Mouse (Mus musculus): ENCODE data around the gene Scn8a. TPM values are rescaled to one million over a fixed set of nuclear protein-coding genes. Genes with fewer than 3 reads are reported as not detected.

Scn8a gene
- polyA plus RNA-seq, 1 experiment, result not detected

GRCm38 (mm10) chr15:100990283-100990682 lies 120.6 kb downstream of the Scn8a start:
- Histone ChIP-seq H3K4me3 (ENCODE audit: insufficient read depth, poor library complexity, severe bottlenecking) (no peak overlapping the region), H3ac (ENCODE audit: control insufficient read depth, insufficient read length, low read depth) (no peak overlapping the region), H3K79me2 (ENCODE audit: control insufficient read depth, insufficient read depth) (no peaks in the 10 kb centered on the region), H3K79me3 (ENCODE audit: low read depth) (no peaks in the 10 kb centered on the region), H3K27me3 (ENCODE audit: control insufficient read depth, insufficient read depth, insufficient read length) (peaks cover 45% of the 10 kb centered on the region), H3K36me3 (ENCODE audit: control insufficient read depth, insufficient read depth) (no peaks in the 10 kb centered on the region)
- TF ChIP-seq CEBPB (IDR thresholded peaks at IDR 0.05; ENCODE audit: low read depth), result no peak
- no peak for TF ChIP-seq CTCF (IDR thresholded peaks at IDR 0.05; ENCODE audit: control insufficient read depth, insufficient read depth, insufficient read length)
- TF ChIP-seq USF1 (IDR thresholded peaks at IDR 0.05; ENCODE audit: low read depth), result no peak
- TF ChIP-seq MAX (IDR thresholded peaks at IDR 0.05), result no peak
- no peak for TF ChIP-seq MYOD1 (IDR thresholded peaks at IDR 0.05; ENCODE audit: control insufficient read depth, insufficient read length, low read depth)
- no peak for TF ChIP-seq MYOG (IDR thresholded peaks at IDR 0.05; ENCODE audit: control insufficient read depth, extremely low read depth, insufficient read length)
- no peak for TF ChIP-seq FOSL1 (IDR thresholded peaks at IDR 0.05; ENCODE audit: insufficient read depth, low read length, poor library complexity, severe bottlenecking)

GRCm38 (mm10) chr15:100997090-100997489 lies 127.4 kb downstream of the Scn8a start:
- TF ChIP-seq CTCF (IDR thresholded peaks at IDR 0.05; ENCODE audit: control insufficient read depth, insufficient read depth, insufficient read length), result no peak
- TF ChIP-seq USF1 (IDR thresholded peaks at IDR 0.05; ENCODE audit: low read depth), result no peak
- TF ChIP-seq CEBPB (IDR thresholded peaks at IDR 0.05; ENCODE audit: low read depth), result no peak
- TF ChIP-seq FOSL1 (IDR thresholded peaks at IDR 0.05; ENCODE audit: insufficient read depth, low read length, poor library complexity, severe bottlenecking), result no peak
- no peak for TF ChIP-seq MYOG (IDR thresholded peaks at IDR 0.05; ENCODE audit: control insufficient read depth, extremely low read depth, insufficient read length)
- TF ChIP-seq MYOD1 (IDR thresholded peaks at IDR 0.05; ENCODE audit: control insufficient read depth, insufficient read length, low read depth), result no peak
- no peak for TF ChIP-seq MAX (IDR thresholded peaks at IDR 0.05)
- Histone ChIP-seq H3K27me3 (ENCODE audit: control insufficient read depth, insufficient read depth, insufficient read length) (peaks cover 57% of the 10 kb centered on the region), H3K36me3 (ENCODE audit: control insufficient read depth, insufficient read depth) (no peaks in the 10 kb centered on the region), H3K79me2 (ENCODE audit: control insufficient read depth, insufficient read depth) (no peaks in the 10 kb centered on the region), H3ac (ENCODE audit: control insufficient read depth, insufficient read length, low read depth) (no peak overlapping the region), H3K4me3 (ENCODE audit: insufficient read depth, poor library complexity, severe bottlenecking) (no peak overlapping the region), H3K79me3 (ENCODE audit: low read depth) (no peaks in the 10 kb centered on the region)

GRCm38 (mm10) chr15:101001685-101002084 lies 132.0 kb downstream of the Scn8a start:
- peaks cover 63% of the 10 kb centered on the region for H3K27me3 ChIP-seq (ENCODE audit: control insufficient read depth, insufficient read depth, insufficient read length)
- no peak overlapping the region for H3ac ChIP-seq (ENCODE audit: control insufficient read depth, insufficient read length, low read depth)
- no peaks in the 10 kb centered on the region for H3K79me3 ChIP-seq (ENCODE audit: low read depth)
- H3K4me3 ChIP-seq (ENCODE audit: insufficient read depth, poor library complexity, severe bottlenecking), result no peak overlapping the region
- no peaks in the 10 kb centered on the region for H3K79me2 ChIP-seq (ENCODE audit: control insufficient read depth, insufficient read depth)
- TF ChIP-seq MAX (IDR thresholded peaks at IDR 0.05) (no peak), CTCF (IDR thresholded peaks at IDR 0.05; ENCODE audit: control insufficient read depth, insufficient read depth, insufficient read length) (no peak), MYOD1 (IDR thresholded peaks at IDR 0.05; ENCODE audit: control insufficient read depth, insufficient read length, low read depth) (no peak), USF1 (IDR thresholded peaks at IDR 0.05; ENCODE audit: low read depth) (no peak), MYOG (IDR thresholded peaks at IDR 0.05; ENCODE audit: control insufficient read depth, extremely low read depth, insufficient read length) (no peak), FOSL1 (IDR thresholded peaks at IDR 0.05; ENCODE audit: insufficient read depth, low read length, poor library complexity, severe bottlenecking) (no peak), CEBPB (IDR thresholded peaks at IDR 0.05; ENCODE audit: low read depth) (no peak)
- H3K36me3 ChIP-seq (ENCODE audit: control insufficient read depth, insufficient read depth), result no peaks in the 10 kb centered on the region

- Histone ChIP-seq H3K4me3 (ENCODE audit: insufficient read depth, poor library complexity, severe bottlenecking) (no peak overlapping the region), H3ac (ENCODE audit: control insufficient read depth, insufficient read length, low read depth) (no peak overlapping the region), H3K79me3 (ENCODE audit: low read depth) (no peaks in the 10 kb centered on the region), H3K36me3 (ENCODE audit: control insufficient read depth, insufficient read depth) (no peaks in the 10 kb centered on the region), H3K27me3 (ENCODE audit: control insufficient read depth, insufficient read depth, insufficient read length) (peaks cover 62% of the 10 kb centered on the region), H3K79me2 (ENCODE audit: control insufficient read depth, insufficient read depth) (no peaks in the 10 kb centered on the region)
- TF ChIP-seq CTCF (IDR thresholded peaks at IDR 0.05; ENCODE audit: control insufficient read depth, insufficient read depth, insufficient read length) (no peak), MYOG (IDR thresholded peaks at IDR 0.05; ENCODE audit: control insufficient read depth, extremely low read depth, insufficient read length) (no peak), FOSL1 (IDR thresholded peaks at IDR 0.05; ENCODE audit: insufficient read depth, low read length, poor library complexity, severe bottlenecking) (no peak), USF1 (IDR thresholded peaks at IDR 0.05; ENCODE audit: low read depth) (no peak), MAX (IDR thresholded peaks at IDR 0.05) (no peak), MYOD1 (IDR thresholded peaks at IDR 0.05; ENCODE audit: control insufficient read depth, insufficient read length, low read depth) (no peak), CEBPB (IDR thresholded peaks at IDR 0.05; ENCODE audit: low read depth) (no peak)
These were observed 132.8 kb downstream of the Scn8a start for GRCm38 (mm10) chr15:101002466-101002865.

- H3K79me3 ChIP-seq (ENCODE audit: low read depth), result no peaks in the 10 kb centered on the region
- no peak overlapping the region for H3ac ChIP-seq (ENCODE audit: control insufficient read depth, insufficient read length, low read depth)
- no peak overlapping the region for H3K4me3 ChIP-seq (ENCODE audit: insufficient read depth, poor library complexity, severe bottlenecking)
- H3K79me2 ChIP-seq (ENCODE audit: control insufficient read depth, insufficient read depth), result no peaks in the 10 kb centered on the region
- H3K36me3 ChIP-seq (ENCODE audit: control insufficient read depth, insufficient read depth), result no peaks in the 10 kb centered on the region
- TF ChIP-seq MYOG (IDR thresholded peaks at IDR 0.05; ENCODE audit: control insufficient read depth, extremely low read depth, insufficient read length) (no peak), FOSL1 (IDR thresholded peaks at IDR 0.05; ENCODE audit: insufficient read depth, low read length, poor library complexity, severe bottlenecking) (no peak), MAX (IDR thresholded peaks at IDR 0.05) (no peak), CTCF (IDR thresholded peaks at IDR 0.05; ENCODE audit: control insufficient read depth, insufficient read depth, insufficient read length) (no peak), MYOD1 (IDR thresholded peaks at IDR 0.05; ENCODE audit: control insufficient read depth, insufficient read length, low read depth) (no peak), USF1 (IDR thresholded peaks at IDR 0.05; ENCODE audit: low read depth) (no peak), CEBPB (IDR thresholded peaks at IDR 0.05; ENCODE audit: low read depth) (no peak)
- H3K27me3 ChIP-seq (ENCODE audit: control insufficient read depth, insufficient read depth, insufficient read length), result peaks cover 63% of the 10 kb centered on the region
These were observed 134.9 kb downstream of the Scn8a start for GRCm38 (mm10) chr15:101004538-101004937.

- H3K79me2 ChIP-seq (ENCODE audit: control insufficient read depth, insufficient read depth), result no peaks in the 10 kb centered on the region
- peaks cover 61% of the 10 kb centered on the region for H3K27me3 ChIP-seq (ENCODE audit: control insufficient read depth, insufficient read depth, insufficient read length)
- H3K4me3 ChIP-seq (ENCODE audit: insufficient read depth, poor library complexity, severe bottlenecking), result no peak overlapping the region
- no peaks in the 10 kb centered on the region for H3K79me3 ChIP-seq (ENCODE audit: low read depth)
- no peaks in the 10 kb centered on the region for H3K36me3 ChIP-seq (ENCODE audit: control insufficient read depth, insufficient read depth)
- no peak overlapping the region for H3ac ChIP-seq (ENCODE audit: control insufficient read depth, insufficient read length, low read depth)
- TF ChIP-seq CTCF (IDR thresholded peaks at IDR 0.05; ENCODE audit: control insufficient read depth, insufficient read depth, insufficient read length) (no peak), CEBPB (IDR thresholded peaks at IDR 0.05; ENCODE audit: low read depth) (no peak), USF1 (IDR thresholded peaks at IDR 0.05; ENCODE audit: low read depth) (no peak), MYOG (IDR thresholded peaks at IDR 0.05; ENCODE audit: control insufficient read depth, extremely low read depth, insufficient read length) (no peak), MYOD1 (IDR thresholded peaks at IDR 0.05; ENCODE audit: control insufficient read depth, insufficient read length, low read depth) (no peak)
These were observed 136.1 kb downstream of the Scn8a start for GRCm38 (mm10) chr15:101005717-101006116.
